Mouse (Mus musculus): ENCODE results near the gene E2f8. TPM values are rescaled to one million over a fixed set of nuclear protein-coding genes. Genes with fewer than 3 reads are reported as not detected.

E2f8 gene
- polyA plus RNA-seq, 1 experiment from 2014 or later = 15.2 TPM

DNA sequence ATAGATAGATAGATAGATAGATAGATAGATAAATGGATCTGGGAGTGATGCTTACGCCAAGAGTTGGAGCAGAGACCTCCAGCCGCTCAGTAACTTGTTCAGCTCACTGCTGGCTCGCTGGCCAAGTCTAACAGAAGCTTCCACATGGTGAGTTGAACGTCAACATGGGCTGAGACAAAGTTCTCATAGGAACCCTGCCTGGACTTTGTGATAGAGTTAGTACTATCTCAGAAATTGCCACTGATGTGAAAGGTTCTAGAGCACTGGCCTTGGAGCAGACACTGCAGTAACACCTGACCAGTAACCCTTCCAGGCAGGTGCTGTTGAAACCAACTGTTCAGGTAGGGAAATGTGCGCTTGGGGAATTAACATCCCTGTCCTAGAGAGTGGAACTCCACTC is 37.9 kb downstream of the E2f8 start:
- Histone ChIP-seq H3K4me1 (peaks cover 26% of the 10 kb centered on the region), H3K27me3 (ENCODE audit: low read depth, poor library complexity, severe bottlenecking) (no peaks in the 10 kb centered on the region), H3K4me3 (no peak overlapping the region), H3K27ac (no peak overlapping the region), H3K9me3 (replicated peaks) (no peaks in the 10 kb centered on the region), H3K36me3 (no peaks in the 10 kb centered on the region)
- no peak for DNase-seq (ENCODE audit: low spot score)
- 94% methylated on average over 5 of the region's 5 CpGs for whole genome bisulfite sequencing

DNA sequence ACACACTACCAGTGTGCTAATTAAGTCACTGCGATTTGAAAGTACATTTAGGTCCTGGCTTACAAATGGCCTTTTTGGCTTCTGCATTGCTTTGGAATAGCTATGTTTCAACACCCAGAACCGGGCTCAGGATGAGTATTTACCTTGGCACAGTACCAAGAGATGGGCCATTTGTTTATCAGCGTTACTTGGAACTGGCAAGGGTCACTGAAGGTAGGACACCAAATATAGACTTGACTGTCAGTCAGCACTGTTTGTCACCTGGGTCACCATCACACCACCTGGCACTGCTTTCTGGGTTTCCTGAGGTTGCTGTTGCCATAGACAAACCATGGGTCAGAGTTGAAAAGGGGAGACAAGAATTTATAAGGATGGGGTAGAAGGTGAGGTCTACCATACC is 39.0 kb downstream of the E2f8 start:
- Histone ChIP-seq H3K9me3 (replicated peaks) (no peaks in the 10 kb centered on the region), H3K27ac (no peak overlapping the region), H3K4me1 (peaks cover 17% of the 10 kb centered on the region), H3K36me3 (no peaks in the 10 kb centered on the region), H3K4me3 (no peak overlapping the region), H3K27me3 (ENCODE audit: low read depth, poor library complexity, severe bottlenecking) (no peaks in the 10 kb centered on the region)
- 84% methylated on average over 3 of the region's 3 CpGs for WGBS
- no peak for DNase-seq (ENCODE audit: low spot score)

DNA sequence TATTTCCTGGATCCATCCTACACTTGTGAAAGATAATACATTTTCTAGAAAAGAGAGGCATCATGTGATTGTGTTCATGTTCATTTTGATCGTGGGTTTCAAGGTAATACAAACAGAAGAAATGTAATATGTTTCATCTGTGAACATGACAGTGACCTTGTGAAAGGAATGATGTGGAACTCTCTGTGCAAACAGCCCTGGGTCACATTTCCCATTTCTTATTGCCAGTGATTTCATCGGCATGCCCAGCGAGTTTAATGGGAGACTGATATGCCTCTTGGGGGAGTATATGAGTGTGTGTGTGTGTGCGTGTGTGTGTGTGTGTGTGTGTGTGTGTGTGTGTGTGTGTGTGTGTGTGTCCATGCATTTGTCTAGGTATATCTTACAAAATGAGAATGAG is 39.9 kb downstream of the E2f8 start:
- Histone ChIP-seq H3K4me1 (peaks cover 13% of the 10 kb centered on the region), H3K27ac (no peak overlapping the region), H3K4me3 (no peak overlapping the region), H3K27me3 (ENCODE audit: low read depth, poor library complexity, severe bottlenecking) (no peaks in the 10 kb centered on the region), H3K36me3 (no peaks in the 10 kb centered on the region), H3K9me3 (replicated peaks) (no peaks in the 10 kb centered on the region)
- WGBS = 77% methylated on average over 4 of the region's 4 CpGs
- no peak for DNase-seq (ENCODE audit: low spot score)

DNA sequence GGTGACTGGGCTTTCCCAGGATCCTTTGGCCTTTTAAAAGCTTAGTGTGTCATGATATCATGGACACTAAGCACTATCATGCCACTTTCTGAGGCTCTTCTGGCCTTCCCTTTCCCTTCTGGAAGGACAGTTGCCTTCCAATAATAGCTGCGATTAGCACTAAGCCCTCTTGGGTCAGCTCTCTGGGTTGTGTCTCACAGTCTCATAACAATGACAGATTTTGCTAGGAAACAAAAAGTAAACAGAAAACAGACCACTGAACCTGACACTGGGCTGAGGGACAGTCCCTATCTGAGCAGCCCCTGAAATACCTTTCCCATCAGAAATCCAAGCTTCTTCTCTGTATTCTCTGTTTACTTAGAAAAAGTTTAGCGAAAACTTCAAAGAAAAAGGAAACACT is 40.9 kb downstream of the E2f8 start:
- no peak overlapping the region for H3K27ac ChIP-seq
- H3K27me3 ChIP-seq (ENCODE audit: low read depth, poor library complexity, severe bottlenecking) = no peaks in the 10 kb centered on the region
- H3K36me3 ChIP-seq = no peaks in the 10 kb centered on the region
- 92% methylated on average over 2 of the region's 2 CpGs for WGBS
- H3K4me1 ChIP-seq = peaks cover 8% of the 10 kb centered on the region
- DNase-seq (ENCODE audit: low spot score) = no peak
- H3K9me3 ChIP-seq (replicated peaks) = no peaks in the 10 kb centered on the region
- no peak overlapping the region for H3K4me3 ChIP-seq

DNA sequence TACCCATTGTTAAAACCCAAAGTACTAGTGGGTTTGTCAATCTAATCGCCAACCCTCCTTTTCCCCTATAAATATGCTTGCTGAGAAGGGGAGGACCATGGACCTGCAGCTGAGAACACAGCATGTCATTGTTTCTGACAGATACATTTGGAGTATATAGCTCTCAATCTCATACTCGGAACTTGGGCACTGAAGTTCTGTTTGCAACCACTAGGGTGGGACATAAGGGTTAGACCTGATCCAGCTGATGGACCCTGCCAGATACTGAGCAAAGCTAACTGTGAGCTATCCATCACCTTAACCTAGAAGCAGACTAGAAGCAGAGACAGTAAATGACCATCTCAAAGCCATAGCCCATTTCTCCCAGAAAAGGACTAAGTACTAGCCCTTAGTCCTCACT is 43.0 kb downstream of the E2f8 start:
- Histone ChIP-seq H3K4me1 (no peaks in the 10 kb centered on the region), H3K4me3 (no peak overlapping the region), H3K36me3 (no peaks in the 10 kb centered on the region), H3K27me3 (ENCODE audit: low read depth, poor library complexity, severe bottlenecking) (no peaks in the 10 kb centered on the region), H3K27ac (no peak overlapping the region), H3K9me3 (replicated peaks) (no peaks in the 10 kb centered on the region)
- 65% methylated on average over 2 of the region's 2 CpGs for whole genome bisulfite sequencing
- no peak for DNase-seq (ENCODE audit: low spot score)

DNA sequence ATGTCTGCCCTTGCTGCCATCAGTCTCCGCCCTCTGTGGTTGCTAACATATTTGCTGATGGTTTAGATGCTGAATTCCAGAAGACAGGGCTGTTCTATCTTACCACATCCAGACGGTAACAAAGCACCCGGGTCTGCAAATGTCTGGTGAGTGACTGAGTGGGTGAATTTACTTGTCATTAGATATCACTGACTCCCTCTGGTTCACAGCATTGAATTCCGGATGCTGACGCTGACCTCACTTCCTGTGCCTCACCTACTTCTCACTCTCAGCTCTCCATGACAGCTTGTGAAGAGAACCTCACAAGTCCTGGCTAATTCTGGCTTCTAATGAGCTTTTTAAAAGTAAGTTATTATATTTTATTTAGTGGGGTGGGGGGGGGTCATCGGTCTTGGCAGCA is 44.4 kb downstream of the E2f8 start:
- Histone ChIP-seq H3K36me3 (no peaks in the 10 kb centered on the region), H3K27me3 (ENCODE audit: low read depth, poor library complexity, severe bottlenecking) (no peaks in the 10 kb centered on the region), H3K9me3 (replicated peaks) (no peaks in the 10 kb centered on the region), H3K4me1 (no peaks in the 10 kb centered on the region), H3K4me3 (no peak overlapping the region), H3K27ac (no peak overlapping the region)
- 77% methylated on average over 6 of the region's 6 CpGs for WGBS
- no peak for DNase-seq (ENCODE audit: low spot score)

DNA sequence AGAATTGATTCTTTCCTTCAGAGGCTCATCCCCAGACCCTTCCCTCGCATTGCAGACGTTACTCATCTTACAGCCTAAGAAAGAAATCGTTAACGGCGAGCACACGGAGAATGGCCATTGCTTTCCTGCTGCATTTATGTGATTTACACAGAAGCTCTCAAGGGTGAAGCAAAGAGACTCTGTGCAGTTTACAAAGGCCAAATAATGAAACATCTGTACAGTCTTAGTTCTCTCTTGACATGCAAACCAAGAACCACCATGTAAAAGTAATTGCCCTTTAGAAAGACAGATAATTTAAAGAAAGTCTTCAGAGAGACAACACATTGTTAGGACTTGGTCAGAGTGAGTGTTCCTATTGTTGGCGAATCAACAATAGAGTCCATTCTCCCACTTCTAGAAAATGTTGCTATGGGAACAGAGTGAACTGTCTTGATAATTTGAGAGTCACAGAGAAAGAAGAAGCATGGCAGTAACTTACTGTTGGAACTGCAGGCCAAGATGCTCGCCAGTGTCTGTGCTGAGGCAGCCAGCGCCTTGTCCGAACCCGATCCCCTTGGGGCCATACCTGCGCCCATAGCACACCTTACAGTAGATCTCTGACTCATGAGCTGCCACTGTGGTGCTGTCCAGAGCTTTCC is 46.3 kb downstream of the E2f8 start:
- 89% methylated on average over 12 of the region's 12 CpGs for WGBS
- DNase-seq (ENCODE audit: low spot score) = no peak
- Histone ChIP-seq H3K27ac (no peak overlapping the region), H3K9me3 (replicated peaks) (no peaks in the 10 kb centered on the region), H3K27me3 (ENCODE audit: low read depth, poor library complexity, severe bottlenecking) (no peaks in the 10 kb centered on the region), H3K4me3 (no peak overlapping the region), H3K4me1 (no peaks in the 10 kb centered on the region), H3K36me3 (no peaks in the 10 kb centered on the region)

DNA sequence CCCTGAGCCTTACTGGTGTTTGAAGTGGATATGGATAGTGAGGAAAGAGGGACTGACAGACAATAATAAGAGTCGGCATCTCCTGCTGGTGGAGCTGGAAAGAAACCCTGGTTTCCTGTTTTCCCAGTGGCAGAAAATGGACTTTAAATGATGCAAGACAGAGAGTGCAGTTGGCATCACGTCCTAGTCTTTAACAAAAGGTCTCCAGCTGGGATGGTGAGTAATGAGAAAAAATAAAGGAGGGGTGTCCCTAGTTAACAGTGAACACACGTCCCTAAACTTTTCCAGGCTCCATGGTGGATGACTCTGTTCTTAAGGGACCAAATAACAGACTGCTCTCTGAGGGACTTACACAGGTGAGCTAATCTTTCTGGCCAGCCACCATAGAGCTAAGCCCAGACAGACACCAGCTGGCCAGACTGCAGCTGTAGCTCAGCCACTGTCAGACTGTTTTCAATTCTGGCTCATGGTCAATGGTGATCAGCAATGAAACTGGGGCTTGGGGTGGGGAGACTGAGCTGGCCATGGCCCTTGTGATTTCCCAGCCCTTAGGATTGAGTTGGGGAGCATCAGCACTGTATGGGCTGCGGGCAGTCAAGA is 46.9 kb downstream of the E2f8 start:
- 76% methylated on average over 4 of the region's 4 CpGs for WGBS
- H3K4me1 ChIP-seq = no peaks in the 10 kb centered on the region
- H3K4me3 ChIP-seq = no peak overlapping the region
- DNase-seq (ENCODE audit: low spot score) = no peak
- H3K36me3 ChIP-seq = no peaks in the 10 kb centered on the region
- H3K27ac ChIP-seq = no peak overlapping the region
- H3K27me3 ChIP-seq (ENCODE audit: low read depth, poor library complexity, severe bottlenecking) = no peaks in the 10 kb centered on the region
- no peaks in the 10 kb centered on the region for H3K9me3 ChIP-seq (replicated peaks)

DNA sequence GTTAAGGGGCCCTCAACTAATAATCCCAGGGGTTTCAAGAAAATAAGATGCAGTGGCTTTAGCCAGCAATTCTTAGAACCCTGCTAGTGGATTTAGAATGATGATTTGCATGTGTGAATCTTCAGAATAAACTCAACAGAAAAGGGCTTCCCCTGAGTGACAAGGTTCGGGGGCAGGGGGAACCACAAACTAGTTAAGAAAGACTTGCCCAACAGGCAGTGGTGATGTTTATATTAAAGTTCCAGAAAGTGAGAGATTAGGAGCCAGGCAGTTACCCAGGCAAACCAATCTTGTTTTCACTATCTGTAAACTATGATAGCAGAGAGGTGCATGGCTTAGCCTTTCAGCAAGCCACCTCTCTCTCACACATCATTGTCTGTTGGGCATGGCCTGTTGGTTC is 48.7 kb downstream of the E2f8 start:
- Histone ChIP-seq H3K27me3 (ENCODE audit: low read depth, poor library complexity, severe bottlenecking) (no peaks in the 10 kb centered on the region), H3K4me3 (no peak overlapping the region), H3K4me1 (no peaks in the 10 kb centered on the region), H3K36me3 (peaks cover 6% of the 10 kb centered on the region), H3K9me3 (replicated peaks) (no peaks in the 10 kb centered on the region), H3K27ac (no peak overlapping the region)
- WGBS = 86% methylated on average over 1 of the region's 1 CpGs
- no peak for DNase-seq (ENCODE audit: low spot score)

DNA sequence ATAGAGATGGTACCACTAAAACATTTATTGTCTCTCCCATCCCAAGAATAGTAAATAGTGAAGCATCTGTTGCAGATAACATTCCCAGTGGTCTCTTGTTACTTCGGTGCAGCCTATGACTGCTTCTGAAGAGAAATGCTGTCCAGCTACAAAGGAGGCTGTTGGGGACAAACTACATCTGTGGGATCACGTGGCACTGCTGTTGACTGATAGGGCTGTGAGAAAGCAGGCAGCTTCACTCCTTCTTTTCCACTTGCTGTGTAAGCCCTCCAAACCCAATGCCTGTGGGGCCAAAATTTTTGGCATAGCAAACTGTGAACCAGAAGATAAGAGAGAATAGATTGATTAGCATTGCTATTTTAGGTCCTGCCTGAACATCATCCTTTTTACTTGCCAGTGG is 51.0 kb downstream of the E2f8 start:
- Histone ChIP-seq H3K4me1 (no peaks in the 10 kb centered on the region), H3K27me3 (ENCODE audit: low read depth, poor library complexity, severe bottlenecking) (no peaks in the 10 kb centered on the region), H3K27ac (no peak overlapping the region), H3K36me3 (peaks cover 27% of the 10 kb centered on the region), H3K9me3 (replicated peaks) (no peaks in the 10 kb centered on the region), H3K4me3 (no peak overlapping the region)
- 38% methylated on average over 2 of the region's 2 CpGs for WGBS
- DNase-seq (ENCODE audit: low spot score) = no peak

DNA sequence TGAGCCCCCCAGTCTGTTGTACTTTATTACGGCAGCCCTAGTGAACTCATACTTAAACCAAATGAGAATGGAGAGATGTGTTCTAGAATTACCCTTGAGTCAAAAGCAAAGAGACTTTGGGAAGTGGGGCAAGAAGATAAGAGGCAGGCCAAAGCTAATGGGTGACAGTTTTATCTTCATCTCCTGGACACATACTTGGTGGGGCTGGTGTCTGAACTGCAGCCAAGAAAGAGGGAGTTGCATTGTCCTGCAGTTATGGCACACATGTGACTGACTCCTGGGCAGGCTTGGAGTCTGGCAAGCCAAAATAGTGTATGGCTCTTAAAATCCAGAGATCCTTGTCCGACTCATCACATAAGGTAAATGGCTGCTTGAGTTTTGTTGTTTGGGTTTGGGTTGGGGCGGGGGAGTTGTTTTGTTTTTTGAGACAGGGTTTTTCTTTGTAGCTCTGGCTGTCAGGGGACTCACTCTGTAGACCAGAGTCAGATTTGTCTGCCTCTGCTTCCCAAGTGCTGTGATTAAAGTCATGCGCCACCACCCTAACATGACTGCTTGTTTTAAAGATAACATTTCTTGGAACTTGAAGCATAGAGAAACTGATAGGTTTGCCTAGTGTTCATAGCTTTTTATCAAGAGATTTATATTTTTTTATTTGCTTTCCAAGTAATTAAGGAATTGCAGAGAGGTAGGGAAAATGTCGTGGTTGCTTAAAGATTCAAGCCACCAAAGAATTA is 52.1 kb downstream of the E2f8 start:
- WGBS = 88% methylated on average over 5 of the region's 5 CpGs
- H3K4me1 ChIP-seq = no peaks in the 10 kb centered on the region
- H3K27me3 ChIP-seq (ENCODE audit: low read depth, poor library complexity, severe bottlenecking) = no peaks in the 10 kb centered on the region
- H3K9me3 ChIP-seq (replicated peaks) = no peaks in the 10 kb centered on the region
- no peak overlapping the region for H3K4me3 ChIP-seq
- no peak overlapping the region for H3K27ac ChIP-seq
- peaks cover 38% of the 10 kb centered on the region for H3K36me3 ChIP-seq
- DNase-seq (ENCODE audit: low spot score) = no peak

DNA sequence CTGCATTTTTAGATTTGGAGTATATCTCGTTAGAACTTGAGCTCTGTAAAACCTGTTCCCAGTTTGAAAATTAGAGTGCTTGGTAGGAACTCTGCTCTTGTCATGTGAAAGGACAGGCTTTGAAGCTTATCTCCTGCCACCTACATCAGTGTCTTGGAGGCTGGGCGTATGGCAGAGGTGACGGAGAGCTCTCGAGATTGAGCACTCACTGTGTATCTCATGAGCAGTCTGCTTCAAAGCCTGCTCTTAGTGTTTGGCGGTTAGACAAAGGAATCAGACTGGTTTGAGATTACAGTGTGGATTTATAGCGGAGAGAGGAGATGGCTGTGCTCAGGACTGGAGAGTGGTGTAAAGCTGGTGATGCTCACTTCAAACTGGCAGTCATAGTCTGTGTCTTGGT is 56.2 kb downstream of the E2f8 start:
- Histone ChIP-seq H3K36me3 (peaks cover 75% of the 10 kb centered on the region), H3K27ac (no peak overlapping the region), H3K4me3 (no peak overlapping the region), H3K4me1 (no peaks in the 10 kb centered on the region), H3K27me3 (ENCODE audit: low read depth, poor library complexity, severe bottlenecking) (no peaks in the 10 kb centered on the region), H3K9me3 (replicated peaks) (no peaks in the 10 kb centered on the region)
- WGBS = 87% methylated on average over 6 of the region's 6 CpGs
- no peak for DNase-seq (ENCODE audit: low spot score)

DNA sequence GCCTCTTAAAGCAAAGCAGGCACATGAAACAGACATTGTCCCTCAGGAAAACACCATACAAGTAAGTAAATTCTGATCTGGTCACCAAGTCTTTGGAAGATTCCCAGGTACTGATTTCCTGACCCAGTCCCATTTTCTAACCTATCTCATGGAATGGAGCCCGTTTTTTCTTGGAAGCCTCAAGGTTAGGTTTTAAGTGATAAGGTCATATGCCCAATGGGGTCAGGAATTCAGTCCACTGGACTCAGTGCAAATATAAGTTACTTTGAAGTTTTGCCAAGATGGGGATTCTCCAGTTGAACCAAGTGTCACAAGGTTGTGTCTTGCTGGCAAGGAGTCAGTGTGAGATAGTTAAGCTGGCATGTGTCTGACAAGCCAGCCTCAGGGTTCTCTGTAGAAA is 56.7 kb downstream of the E2f8 start:
- no peaks in the 10 kb centered on the region for H3K9me3 ChIP-seq (replicated peaks)
- no peaks in the 10 kb centered on the region for H3K4me1 ChIP-seq
- H3K4me3 ChIP-seq = no peak overlapping the region
- no peak overlapping the region for H3K27ac ChIP-seq
- 91% methylated on average over 1 of the region's 1 CpGs for WGBS
- no peak for DNase-seq (ENCODE audit: low spot score)
- no peaks in the 10 kb centered on the region for H3K27me3 ChIP-seq (ENCODE audit: low read depth, poor library complexity, severe bottlenecking)
- H3K36me3 ChIP-seq = peaks cover 80% of the 10 kb centered on the region

Data from limb, embryonic 10.5 days (tissue).